Mouse (Mus musculus): Measurements from ENCODE around the gene Ssbp1.
A peak's percentile ranks its signal among the peaks of the same experiment; 100 is the strongest.

Ssbp1 gene

DNA sequence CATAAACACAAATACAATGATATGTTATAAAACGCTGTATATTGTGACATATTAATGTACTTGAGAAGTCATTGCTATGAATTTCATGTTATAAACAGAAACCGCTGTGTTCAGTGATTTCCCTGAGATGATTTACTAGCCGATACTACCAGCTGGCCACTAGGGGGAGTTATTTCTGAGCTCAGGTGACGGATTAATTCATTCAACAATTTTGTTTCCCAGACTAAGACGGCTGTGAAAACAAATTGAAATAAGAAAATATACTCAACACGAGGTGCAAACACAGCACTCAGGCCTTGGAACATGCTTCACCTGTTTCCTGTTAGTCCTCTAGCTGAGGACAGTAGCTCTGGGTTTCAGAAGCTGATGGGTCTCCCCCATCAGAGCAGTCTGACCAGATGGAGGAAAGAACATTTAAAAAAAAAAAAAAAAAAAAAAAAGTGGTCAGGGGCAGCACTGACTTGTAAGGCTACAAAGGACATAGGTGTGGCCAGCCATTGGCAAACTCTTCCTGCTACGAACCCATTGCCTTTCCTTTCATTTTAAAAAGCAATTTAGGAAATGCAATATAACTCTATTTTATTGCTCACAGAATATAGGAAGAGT, 16.6 kb upstream of the Ssbp1 start:
- DNase-seq (ENCODE audit: low read depth, low spot score), result no peak

DNA sequence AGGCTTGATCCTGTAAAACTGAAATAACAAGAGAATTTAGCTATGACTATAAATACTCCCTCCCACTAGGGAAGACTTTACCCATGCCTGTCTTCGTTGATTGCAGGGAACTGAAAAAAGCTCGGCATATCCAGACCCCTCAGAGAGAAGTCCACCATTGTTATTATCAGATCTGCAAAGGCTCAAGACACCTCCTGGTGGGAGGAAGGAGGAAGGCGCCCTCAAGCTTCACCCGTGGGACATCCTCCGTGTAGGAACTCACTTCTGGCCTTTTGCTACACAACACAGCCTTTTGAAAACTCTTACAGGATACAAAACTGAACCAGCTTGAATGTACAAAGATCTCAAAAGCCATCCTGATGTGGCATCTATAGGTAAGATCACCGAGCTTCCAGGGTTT, 5.4 kb upstream of the Ssbp1 start:
- no peak for DNase-seq (ENCODE audit: low read depth, low spot score)

- no peak for DNase-seq (ENCODE audit: low read depth, low spot score)
Observed at GRCm38 (mm10) chr6:40471720-40472010, 513 bp downstream of the Ssbp1 start.

DNA sequence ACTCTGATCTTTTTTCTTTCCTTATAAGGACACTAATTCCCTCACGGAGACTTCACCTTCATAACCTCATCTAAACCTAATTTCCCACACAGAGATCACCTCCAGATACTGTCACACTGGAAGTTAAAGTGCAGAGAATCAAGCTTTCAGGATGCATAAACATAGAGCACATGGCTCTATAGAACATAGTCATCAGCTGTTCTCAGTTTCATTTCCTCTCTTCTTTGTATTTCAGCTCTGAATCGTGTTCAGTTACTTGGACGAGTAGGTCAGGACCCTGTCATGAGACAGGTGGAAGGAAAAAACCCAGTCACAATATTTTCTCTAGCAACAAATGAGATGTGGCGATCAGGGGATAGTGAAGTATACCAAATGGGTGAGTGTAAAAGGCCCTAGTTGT, 5.0 kb downstream of the Ssbp1 start:
- no peak for DNase-seq (ENCODE audit: low read depth, low spot score)

GRCm38 (mm10) chr6:40479705-40480104, 8.6 kb downstream of the Ssbp1 start:
- peak; percentile 40 for DNase-seq (ENCODE audit: low read depth, low spot score)

DNA sequence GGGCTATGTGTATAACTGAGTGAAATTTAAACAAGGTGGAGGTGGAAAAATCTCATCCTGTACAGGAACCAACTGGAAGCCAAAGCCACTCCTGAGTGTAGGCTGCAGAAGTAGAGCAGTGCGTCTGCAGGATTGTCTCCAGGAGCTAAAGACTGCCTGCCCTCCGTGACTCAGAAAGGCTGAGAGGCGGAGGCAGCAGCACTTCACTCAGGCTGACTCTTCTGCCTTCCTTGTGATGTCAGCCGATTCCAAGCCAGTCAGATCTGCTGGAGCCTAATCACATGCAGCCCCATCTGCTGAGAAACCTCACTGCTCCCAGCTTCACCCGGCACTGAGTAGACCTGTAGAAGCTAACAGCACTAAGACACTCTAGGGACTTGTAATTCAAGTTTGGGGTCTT, 11.2 kb downstream of the Ssbp1 start:
- peak; percentile 73 for DNase-seq (ENCODE audit: low read depth, low spot score)

DNA sequence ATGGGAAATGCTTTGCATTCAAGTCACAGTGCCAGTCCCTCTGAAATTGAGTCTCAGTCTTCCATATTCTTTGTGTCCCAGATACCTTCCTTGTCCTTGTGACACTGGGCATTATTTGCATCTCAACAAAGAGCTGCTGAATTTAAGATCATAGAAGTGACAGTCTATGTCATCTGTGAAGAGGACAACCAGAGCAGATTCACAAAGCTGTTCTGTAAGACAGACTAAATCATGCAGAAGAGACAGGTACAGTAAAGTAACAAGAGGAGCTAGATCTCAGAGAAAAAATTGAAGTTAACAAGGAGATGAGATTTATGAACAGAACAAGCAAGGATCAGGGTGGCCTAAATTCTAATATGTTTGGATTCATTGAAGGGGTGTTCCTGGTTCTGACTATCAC, 19.8 kb downstream of the Ssbp1 start, which contains the start of gene Tas2r137:
Tas2r137 (plus strand) TSS at position 301 of the 400 bp plus-strand sequence.
- DNase-seq (ENCODE audit: low read depth, low spot score), result no peak

DNA sequence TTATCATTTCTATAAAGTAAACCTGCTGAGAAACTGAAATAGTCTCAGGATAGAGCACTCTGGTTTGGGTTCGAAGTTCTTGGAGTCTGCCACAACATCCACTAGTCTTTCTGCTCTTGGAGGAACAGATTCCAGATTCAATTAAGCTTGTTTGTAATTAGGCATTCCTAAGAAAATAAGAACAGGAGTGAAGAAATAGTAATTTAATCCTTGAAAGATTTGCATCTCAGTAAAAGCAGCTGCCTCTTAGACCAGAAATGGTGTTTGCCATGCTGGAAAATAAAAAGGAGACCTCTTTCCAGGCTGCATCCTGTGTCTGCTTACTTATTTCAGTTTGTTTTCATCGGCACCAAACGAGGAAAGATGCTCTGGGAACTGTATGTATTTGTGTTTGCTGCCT, 22.1 kb downstream of the Ssbp1 start, which contains the start of gene Tas2r108:
Tas2r108 (plus strand) TSS at position 301 of the 400 bp plus-strand sequence.
- DNase-seq (ENCODE audit: low read depth, low spot score), result no peak

DNA sequence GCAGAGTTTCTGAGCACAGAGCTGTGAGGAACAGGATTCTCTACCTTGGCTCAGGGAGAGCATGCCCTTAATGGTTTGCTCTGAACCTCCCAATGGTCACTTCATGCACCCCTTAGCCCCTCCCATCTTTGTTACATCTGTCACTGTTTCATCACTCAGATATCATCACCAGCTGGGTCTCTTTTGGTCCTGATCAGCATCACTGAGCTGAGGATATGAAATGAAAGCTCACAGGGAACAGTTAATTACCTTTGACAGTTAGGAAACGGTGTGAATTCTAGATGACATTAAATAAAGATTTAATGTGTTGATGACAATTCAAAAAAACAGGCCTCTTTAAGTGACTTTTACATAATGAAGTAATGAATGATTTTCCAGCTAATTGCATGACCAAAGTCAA, 48.3 kb downstream of the Ssbp1 start, which contains the start of gene Prss37:
Prss37 (minus strand) TSS at position 101 of the 400 bp plus-strand sequence.
- no peak for DNase-seq (ENCODE audit: low read depth, low spot score)

Measured in brain, adult 2 months (tissue).